ENCODE assay signal across 22 mouse cellular contexts in the genomic region with DNA sequence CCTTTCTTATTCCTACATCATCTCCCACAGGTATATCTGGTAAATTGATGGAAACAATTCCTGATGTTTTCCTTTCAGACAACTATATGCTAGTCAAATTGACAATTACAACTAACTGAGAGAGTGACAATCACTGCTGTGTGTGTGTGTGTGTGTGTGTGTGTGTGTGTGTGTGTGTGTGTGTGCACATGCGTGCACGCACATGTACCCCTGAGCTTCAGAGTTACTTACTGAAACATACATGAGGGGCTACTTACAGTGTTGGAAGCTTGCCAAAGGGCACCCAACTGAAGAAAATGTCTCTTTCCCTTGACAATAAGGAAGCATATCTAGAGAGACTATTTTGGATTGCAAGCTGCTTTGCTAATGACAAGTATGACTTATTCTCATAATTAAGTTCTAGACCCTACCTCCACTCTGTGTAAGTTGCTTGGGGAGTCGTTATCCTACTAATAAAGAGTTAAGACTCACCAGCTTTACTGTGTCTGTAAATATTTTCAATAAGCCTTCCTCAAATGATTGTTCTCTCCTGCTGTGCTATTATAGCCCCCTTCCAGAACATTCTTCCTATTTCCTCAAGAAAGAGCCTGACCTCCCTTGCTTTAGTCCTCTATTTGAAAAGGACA.
DNase-seq lines count a peak whose midpoint lies in the region; ATAC-seq and TF ChIP-seq lines count a peak whose summit lies in the region.
"Had no signal": no experiment of that assay in that cellular context is flagged by ENCODE, and none has a peak within 500 bp of the region (broad histone marks: within the 10 kb centered on the region; RNA-seq: fewer than 3 reads in every experiment).

No protein-coding gene starts in this region.

- DNase-seq in kidney, postnatal 0 days (ENCODE audit: low spot score) = no peak
- DNase-seq in kidney, postnatal 25 days = no peak
- peak; percentile 7 for DNase-seq in retina, postnatal 1 day
- no peak for DNase-seq in retina, embryonic 14.5 days (ENCODE audit: low spot score)
- DNase-seq: adrenal gland, adult 2 months; adrenal gland, postnatal 10 days; adrenal gland, postnatal 25 days; cerebellum, adult 11 months; cerebellum, adult 18-20 months; cerebellum, adult 8-10 months; cerebellum, adult 9-11 months; cerebellum, postnatal 14 days; cerebellum, postnatal 36 days; embryo, embryonic 11 days had no signal

- H3K27me3 ChIP-seq in kidney, postnatal 0 days (ENCODE audit: insufficient read depth, low read length) = no peaks in the 10 kb centered on the region
- no peaks in the 10 kb centered on the region for H3K27me3 ChIP-seq in neural tube, embryonic 15.5 days (replicated peaks)
- no peaks in the 10 kb centered on the region for H3K27me3 ChIP-seq in heart, embryonic 12.5 days (replicated peaks)
- H3K27me3 ChIP-seq: embryonic facial prominence, embryonic 13.5 days; embryonic facial prominence, embryonic 15.5 days; forebrain, embryonic 12.5 days had no signal

- TF ChIP-seq CTCF in kidney, postnatal 0 days (IDR thresholded peaks at IDR 0.05; ENCODE audit: low read depth) = no peak

- H3K36me3 ChIP-seq in kidney, postnatal 0 days (ENCODE audit: insufficient read depth, low read length) = no peaks in the 10 kb centered on the region
- no peaks in the 10 kb centered on the region for H3K36me3 ChIP-seq in neural tube, embryonic 15.5 days
- no peaks in the 10 kb centered on the region for H3K36me3 ChIP-seq in heart, embryonic 12.5 days
- H3K36me3 ChIP-seq: embryonic facial prominence, embryonic 13.5 days; embryonic facial prominence, embryonic 15.5 days; forebrain, embryonic 10.5 days; forebrain, embryonic 12.5 days had no signal

- no peak overlapping the region for H3K4me3 ChIP-seq in kidney, postnatal 0 days (replicated peaks; ENCODE audit: low read depth, low read length)
- no peak overlapping the region for H3K4me3 ChIP-seq in neural tube, embryonic 15.5 days (replicated peaks)
- no peak overlapping the region for H3K4me3 ChIP-seq in heart, embryonic 12.5 days
- H3K4me3 ChIP-seq: embryonic facial prominence, embryonic 13.5 days; embryonic facial prominence, embryonic 15.5 days; erythroblast, embryonic 14.5 days; forebrain, embryonic 10.5 days; forebrain, embryonic 12.5 days had no signal

- H3K4me2 ChIP-seq in kidney, postnatal 0 days (ENCODE audit: low read length) = no peak overlapping the region
- H3K4me2 ChIP-seq in neural tube, embryonic 15.5 days = no peak overlapping the region
- no peak overlapping the region for H3K4me2 ChIP-seq in heart, embryonic 12.5 days
- H3K4me2 ChIP-seq: embryonic facial prominence, embryonic 13.5 days; embryonic facial prominence, embryonic 15.5 days; forebrain, embryonic 12.5 days had no signal

- WGBS in kidney, postnatal 0 days = 69% methylated on average over 3 of the region's 3 CpGs
- WGBS in neural tube, embryonic 15.5 days = 49% methylated on average over 3 of the region's 3 CpGs
- 80% methylated on average over 3 of the region's 3 CpGs for WGBS in heart, embryonic 12.5 days

- H3K9me3 ChIP-seq in kidney, postnatal 0 days (replicated peaks; ENCODE audit: low read length) = no peaks in the 10 kb centered on the region
- H3K9me3 ChIP-seq in neural tube, embryonic 15.5 days (replicated peaks) = no peaks in the 10 kb centered on the region
- no peaks in the 10 kb centered on the region for H3K9me3 ChIP-seq in heart, embryonic 12.5 days (replicated peaks)
- H3K9me3 ChIP-seq: embryonic facial prominence, embryonic 13.5 days; embryonic facial prominence, embryonic 15.5 days; forebrain, embryonic 10.5 days; forebrain, embryonic 12.5 days had no signal

- no peak overlapping the region for H3K27ac ChIP-seq in kidney, postnatal 0 days
- H3K27ac ChIP-seq in neural tube, embryonic 15.5 days (replicated peaks) = no peak overlapping the region
- no peak overlapping the region for H3K27ac ChIP-seq in heart, embryonic 12.5 days (ENCODE audit: poor library complexity, severe bottlenecking)
- H3K27ac ChIP-seq: embryonic facial prominence, embryonic 13.5 days; embryonic facial prominence, embryonic 15.5 days; forebrain, embryonic 10.5 days; forebrain, embryonic 12.5 days had no signal

- no peaks in the 10 kb centered on the region for H3K4me1 ChIP-seq in kidney, postnatal 0 days (replicated peaks; ENCODE audit: insufficient read depth, low read length)
- H3K4me1 ChIP-seq in neural tube, embryonic 15.5 days = peaks cover 6% of the 10 kb centered on the region
- no peaks in the 10 kb centered on the region for H3K4me1 ChIP-seq in heart, embryonic 12.5 days (replicated peaks)
- H3K4me1 ChIP-seq: embryonic facial prominence, embryonic 13.5 days; embryonic facial prominence, embryonic 15.5 days; forebrain, embryonic 12.5 days had no signal

- H3K9ac ChIP-seq in kidney, postnatal 0 days (ENCODE audit: low read depth, low read length) = no peak overlapping the region
- no peak overlapping the region for H3K9ac ChIP-seq in neural tube, embryonic 15.5 days (replicated peaks)
- no peak overlapping the region for H3K9ac ChIP-seq in heart, embryonic 12.5 days
- H3K9ac ChIP-seq: embryonic facial prominence, embryonic 13.5 days; embryonic facial prominence, embryonic 15.5 days; forebrain, embryonic 12.5 days had no signal

- peak; percentile 49; the same call in 1 of the 2 replicates for ATAC-seq in kidney, postnatal 0 days (replicated peaks; ENCODE audit: low FRiP score, low read depth)
- ATAC-seq in neural tube, embryonic 15.5 days (ENCODE audit: low FRiP score) = peak; percentile 73
- ATAC-seq in heart, embryonic 12.5 days (ENCODE audit: insufficient number of reproducible peaks, low FRiP score) = no peak
- ATAC-seq: forebrain, embryonic 14.5 days had no signal
